Mouse (Mus musculus) G1E (cell line): Measurements from ENCODE around the gene Pde3a.

ENCODE experiments used
- CTCF ChIP-seq: IDR thresholded peaks from 2 replicates; pipeline ENCODE4 v1.5.1; 2012; ENCODE audit warnings: low read depth, low read length, inconsistent platforms, mixed read lengths
- GATA1 ChIP-seq: IDR thresholded peaks from 2 replicates; pipeline ENCODE4 v1.6.1; 2012; ENCODE audit warnings: borderline replicate concordance, low read length, inconsistent platforms, mixed read lengths
- GATA2 ChIP-seq: IDR thresholded peaks from 2 replicates; pipeline ENCODE4 v1.6.1; 2012; ENCODE audit warnings: low read depth, low read length, inconsistent platforms, borderline replicate concordance
- POLR2AphosphoS5 ChIP-seq: IDR thresholded peaks from 2 replicates; pipeline ENCODE4 v1.6.1; 2012; ENCODE audit warnings: low read depth, low read length, inconsistent platforms; ENCODE audit not compliant: insufficient replicate concordance
- TAL1 ChIP-seq: conservative IDR thresholded peaks from 2 replicates; pipeline ENCODE4 v1.6.1; 2012; ENCODE audit warnings: low read depth, low read length, inconsistent platforms, mixed read lengths

DNA sequence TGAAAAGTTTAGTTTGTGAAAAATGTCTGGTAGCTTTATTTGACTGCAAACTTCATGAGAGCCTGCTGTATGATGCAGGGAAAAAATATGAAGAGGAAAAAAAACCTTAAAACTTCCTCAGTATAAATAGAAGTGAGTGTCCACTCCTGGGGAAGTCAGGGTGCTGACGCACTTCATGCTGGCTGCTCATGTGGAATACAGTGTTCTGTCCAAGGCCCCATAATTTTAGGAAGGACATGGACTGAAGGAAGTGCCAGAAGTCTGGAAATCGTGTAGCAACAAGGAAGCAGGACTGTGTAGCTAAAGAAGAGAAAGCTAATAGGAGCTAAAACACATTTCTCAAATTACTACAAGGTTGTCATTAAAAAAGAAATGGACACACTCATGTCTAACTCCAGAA is 59.4 kb downstream of the Pde3a start:
- no peak for TF ChIP-seq GATA1
- no peak for TF ChIP-seq TAL1
- no peak for TF ChIP-seq CTCF
- TF ChIP-seq POLR2AphosphoS5: no peak
- TF ChIP-seq GATA2: no peak
